Mouse (Mus musculus): ENCODE results near the gene Exosc2. TPM values are rescaled to one million over a fixed set of nuclear protein-coding genes. Genes with fewer than 3 reads are reported as not detected.

Exosc2 gene
- total RNA-seq (2021) = 1 to 10 TPM; 6.8 to 7.2 TPM
- long read RNA-seq, experiment 1, transcript Exosc2-201 (9 exons, 1,686 nt) = major isoform, 6 of 6 reads
- long read RNA-seq, experiment 1, partial matches to known transcripts = 0 of 6 reads
- long read RNA-seq, experiment 1, other reads (novel, unspliced or antisense) = 0 of 6 reads
- long read RNA-seq, experiment 2, transcript Exosc2-201 (9 exons, 1,686 nt) = major isoform, 17 of 18 reads
- long read RNA-seq, experiment 2, partial matches to known transcripts = 1 of 18 reads
- long read RNA-seq, experiment 2, other reads (novel, unspliced or antisense) = 0 of 18 reads

GRCm38 (mm10) chr2:31670551-31671035 is at the start of gene Exosc2:
TSS of gene Exosc2 (plus strand) at chr2:31670715.
- DNase-seq (ENCODE audit: low spot score) = peak; percentile 94

GRCm38 (mm10) chr2:31633531-31633930 is 37.0 kb upstream of the Exosc2 start:
- no peak for DNase-seq (ENCODE audit: low spot score)

- no peak for DNase-seq (ENCODE audit: low spot score)
Measured at GRCm38 (mm10) chr2:31635281-31636137, 35.0 kb upstream of the Exosc2 start.

DNA sequence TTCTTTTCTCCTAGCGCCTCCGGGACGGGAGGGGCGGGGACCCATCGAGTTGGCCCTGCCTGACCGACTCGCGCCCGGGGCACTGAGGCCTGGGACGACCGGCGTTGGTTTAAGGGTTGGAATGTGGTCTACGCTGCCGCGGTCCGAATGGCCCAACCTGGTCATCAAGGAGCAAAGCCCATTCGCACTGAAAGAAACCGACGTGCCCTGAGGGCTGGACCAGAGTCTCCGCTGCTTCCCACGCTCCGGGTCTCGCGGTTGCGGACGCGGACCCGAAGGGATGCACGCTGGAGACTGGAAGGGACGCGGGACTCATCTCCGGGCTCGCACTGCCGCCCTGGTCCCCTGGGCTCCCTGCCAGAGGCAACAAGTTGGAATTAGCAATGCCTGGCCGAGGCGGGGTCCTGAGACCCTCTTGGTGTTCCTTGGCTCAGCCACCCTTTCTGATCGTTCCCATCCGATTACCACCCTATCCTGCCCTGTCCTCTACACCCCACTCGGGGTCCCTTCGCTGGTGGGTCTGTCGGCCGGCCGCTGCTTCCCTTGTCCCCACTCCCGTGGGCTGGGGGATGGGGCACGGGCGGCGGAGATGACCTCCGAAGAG is 34.3 kb upstream of the Exosc2 start:
- DNase-seq (ENCODE audit: low spot score) = no peak

- DNase-seq (ENCODE audit: low spot score) = no peak
Measured at GRCm38 (mm10) chr2:31636742-31637141, 33.8 kb upstream of the Exosc2 start.

GRCm38 (mm10) chr2:31637311-31637710 is 33.2 kb upstream of the Exosc2 start:
- no peak for DNase-seq (ENCODE audit: low spot score)

DNA sequence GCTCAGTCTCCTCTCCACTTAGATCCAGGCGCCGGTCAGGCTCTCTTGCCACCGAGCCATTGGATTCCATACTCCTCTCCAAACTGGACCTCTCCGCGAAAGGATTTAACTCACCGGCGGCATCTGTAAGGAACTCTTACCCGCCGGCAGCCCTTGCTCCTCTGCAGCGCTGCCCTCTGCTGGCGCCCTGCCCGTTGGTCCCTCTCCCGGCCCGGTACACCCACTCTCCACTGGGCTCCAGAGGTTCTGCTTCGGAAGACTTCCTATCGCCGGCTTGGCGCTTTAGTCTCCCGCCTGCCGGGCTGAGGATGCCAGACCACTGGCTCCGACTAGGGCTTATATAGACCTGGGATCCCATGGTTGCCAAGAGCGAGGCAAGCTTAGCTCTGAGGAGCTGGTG is 32.7 kb upstream of the Exosc2 start:
- no peak for DNase-seq (ENCODE audit: low spot score)

- no peak for DNase-seq (ENCODE audit: low spot score)
Measured at GRCm38 (mm10) chr2:31638581-31639465, 31.7 kb upstream of the Exosc2 start.

GRCm38 (mm10) chr2:31639466-31639760 is 31.1 kb upstream of the Exosc2 start:
- DNase-seq (ENCODE audit: low spot score) = no peak

DNA sequence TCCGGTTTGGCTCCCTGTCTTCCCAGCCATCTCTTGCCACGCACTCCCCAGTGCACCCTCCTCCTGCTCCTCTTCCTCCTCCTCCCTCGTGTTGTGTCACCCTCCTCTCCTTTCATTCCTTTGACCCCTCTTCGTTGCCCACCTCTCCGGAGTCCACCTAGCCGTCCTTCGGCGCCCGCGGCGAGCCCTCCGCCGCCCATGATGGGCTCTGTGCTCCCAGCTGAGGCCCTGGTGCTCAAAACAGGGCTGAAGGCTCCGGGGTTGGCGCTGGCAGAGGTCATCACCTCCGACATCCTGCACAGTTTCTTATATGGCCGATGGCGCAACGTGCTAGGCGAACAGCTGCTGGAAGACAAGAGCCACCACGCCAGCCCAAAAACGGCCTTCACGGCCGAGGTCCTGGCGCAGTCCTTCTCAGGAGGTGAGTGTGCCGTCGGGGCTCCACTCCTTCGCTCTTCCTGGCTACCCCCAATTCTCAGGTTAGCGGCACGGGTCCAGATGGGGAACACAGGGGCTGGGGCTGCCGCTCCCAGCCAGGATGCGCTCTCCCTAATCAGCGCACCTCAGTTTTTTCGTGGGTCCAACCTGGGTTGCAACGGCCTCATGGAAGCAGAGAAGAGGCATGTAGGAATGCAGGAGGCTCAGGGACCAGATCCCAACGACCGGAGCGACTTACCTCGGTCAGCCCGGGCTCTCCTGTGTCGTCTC is 30.5 kb upstream of the Exosc2 start, which contains the start of gene Prdm12:
Gene Prdm12 (plus strand): TSS at position 137 of the 708 bp plus-strand sequence.
- DNase-seq (ENCODE audit: low spot score) = no peak

DNA sequence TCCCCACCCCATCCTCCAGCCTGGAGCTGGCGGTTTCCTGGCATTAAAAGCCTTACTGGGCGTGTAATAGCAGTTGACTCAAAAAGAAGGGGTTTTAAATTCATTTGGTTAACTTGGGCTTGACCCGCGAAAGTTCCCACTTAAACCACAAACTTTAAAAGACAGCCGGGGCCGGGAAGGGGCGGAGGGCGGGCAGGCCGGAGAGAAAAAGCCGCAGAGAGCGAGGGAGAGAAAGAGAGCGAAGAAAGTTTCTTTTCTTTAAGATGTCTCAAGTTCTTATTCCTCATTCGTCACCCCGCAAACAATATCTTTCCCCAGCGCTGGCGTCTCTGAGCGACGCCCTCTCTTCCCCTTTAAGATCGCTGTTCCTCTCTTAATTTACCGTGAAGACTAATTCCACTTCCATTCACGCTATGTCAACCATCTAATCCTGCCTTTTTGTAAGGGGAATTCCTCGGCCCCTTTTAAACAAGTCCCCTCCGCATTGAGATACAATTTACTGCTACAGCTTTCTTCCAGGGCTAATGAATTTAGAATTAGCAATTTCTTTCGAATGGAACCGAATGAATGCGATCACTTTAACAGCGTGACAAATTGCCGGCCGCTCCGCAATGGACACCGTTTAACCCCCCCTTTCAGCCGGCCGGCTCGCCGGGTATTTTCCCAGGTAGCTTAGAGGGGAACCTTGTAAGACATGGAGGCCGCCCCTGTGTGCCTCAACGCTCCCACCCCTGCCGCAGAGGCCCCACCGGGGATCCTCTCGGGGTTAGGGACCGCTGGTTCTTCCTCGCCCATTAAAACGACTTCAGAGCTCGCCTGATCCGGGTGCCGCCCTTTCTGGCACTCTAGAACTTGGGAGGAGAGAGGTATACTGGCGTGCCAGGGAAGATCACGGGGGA is 29.7 kb upstream of the Exosc2 start:
- no peak for DNase-seq (ENCODE audit: low spot score)

GRCm38 (mm10) chr2:31641508-31641830 is 29.0 kb upstream of the Exosc2 start:
- no peak for DNase-seq (ENCODE audit: low spot score)

DNA sequence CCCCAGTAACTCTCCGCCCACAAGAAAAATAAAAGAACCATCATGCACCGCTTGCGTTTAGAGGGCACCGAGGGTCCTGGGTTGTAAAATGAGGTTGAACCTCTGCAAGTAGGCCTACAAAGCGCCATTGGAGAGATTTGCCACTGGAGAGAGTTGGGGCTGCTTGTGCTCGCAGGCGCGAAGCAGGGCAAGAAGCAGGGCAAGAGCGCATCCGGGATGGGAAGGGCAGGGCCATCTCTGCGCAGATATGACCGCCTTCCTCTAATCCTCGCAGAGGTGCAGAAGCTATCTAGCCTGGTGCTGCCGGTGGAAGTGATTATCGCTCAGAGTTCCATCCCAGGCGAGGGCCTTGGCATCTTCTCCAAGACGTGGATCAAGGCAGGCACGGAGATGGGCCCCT is 28.6 kb upstream of the Exosc2 start:
- no peak for DNase-seq (ENCODE audit: low spot score)

DNA sequence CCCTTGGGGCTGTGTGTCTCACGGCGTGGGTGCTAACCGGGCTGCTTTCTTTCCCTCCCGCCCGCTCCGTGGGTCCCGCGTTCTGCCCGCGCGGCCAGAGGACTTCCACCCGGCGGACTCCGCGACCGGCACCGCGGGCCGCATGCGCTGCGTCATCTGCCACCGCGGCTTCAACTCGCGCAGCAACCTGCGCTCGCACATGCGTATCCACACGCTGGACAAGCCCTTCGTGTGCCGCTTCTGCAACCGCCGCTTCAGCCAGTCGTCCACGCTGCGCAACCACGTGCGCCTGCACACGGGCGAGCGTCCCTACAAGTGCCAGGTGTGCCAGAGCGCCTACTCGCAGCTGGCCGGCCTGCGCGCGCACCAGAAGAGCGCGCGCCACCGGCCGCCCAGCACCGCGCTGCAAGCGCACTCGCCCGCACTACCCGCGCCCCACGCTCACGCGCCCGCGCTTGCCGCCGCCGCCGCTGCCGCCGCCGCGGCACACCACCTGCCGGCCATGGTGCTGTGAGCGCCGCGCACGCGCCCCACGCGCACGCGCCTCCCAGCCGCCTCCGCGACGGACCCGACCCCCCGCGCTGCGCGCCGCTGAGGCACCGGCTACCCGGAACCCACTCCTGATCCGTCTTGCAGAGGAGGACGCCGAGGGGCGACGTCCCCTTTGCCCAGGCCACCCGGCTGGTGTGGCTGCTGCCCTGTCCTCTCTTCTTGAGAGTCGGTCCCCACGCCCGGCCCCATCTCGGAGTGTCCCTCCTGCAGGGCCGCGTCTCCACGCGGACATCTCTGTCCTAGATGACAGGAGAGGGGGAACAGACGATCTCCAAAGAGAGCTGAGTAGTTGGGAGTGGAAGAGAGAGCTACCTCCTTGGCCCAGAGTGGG is 16.3 kb upstream of the Exosc2 start:
- no peak for DNase-seq (ENCODE audit: low spot score)

DNA sequence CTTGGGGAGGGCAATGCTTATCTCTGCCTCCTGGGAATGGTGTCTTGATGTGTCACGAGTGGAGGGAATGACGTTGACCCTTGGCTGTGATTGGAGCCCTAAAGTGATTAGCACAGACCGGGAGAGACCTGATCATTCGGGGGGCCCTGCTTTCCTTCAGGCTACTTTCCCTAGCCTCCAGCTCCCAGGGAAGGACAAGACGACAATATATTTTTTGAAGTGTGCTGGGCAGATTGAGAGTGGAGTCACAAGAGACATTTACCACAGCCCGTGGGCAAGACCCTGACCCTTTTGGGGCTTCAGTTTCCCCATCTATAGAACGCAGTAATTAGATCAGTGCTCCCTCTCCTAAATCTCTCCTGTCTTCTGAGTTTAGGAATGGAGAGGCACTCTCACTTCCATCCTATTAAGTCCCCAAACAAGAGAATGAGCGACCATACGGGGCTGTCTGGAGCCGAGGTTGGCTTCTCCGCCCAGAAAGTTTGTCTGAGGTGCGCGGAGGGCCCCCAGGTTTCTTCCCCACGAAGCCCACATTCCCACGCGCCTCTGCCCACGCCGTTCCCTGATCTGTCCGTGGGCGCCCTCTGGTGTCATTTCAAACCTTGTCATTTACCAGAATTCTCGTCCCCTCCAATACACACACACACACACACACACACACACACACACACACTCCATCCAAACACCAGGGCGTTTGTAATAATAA is 15.5 kb upstream of the Exosc2 start:
- DNase-seq (ENCODE audit: low spot score) = peak; percentile 42

GRCm38 (mm10) chr2:31656374-31656773 is 14.1 kb upstream of the Exosc2 start:
- no peak for DNase-seq (ENCODE audit: low spot score)

DNA sequence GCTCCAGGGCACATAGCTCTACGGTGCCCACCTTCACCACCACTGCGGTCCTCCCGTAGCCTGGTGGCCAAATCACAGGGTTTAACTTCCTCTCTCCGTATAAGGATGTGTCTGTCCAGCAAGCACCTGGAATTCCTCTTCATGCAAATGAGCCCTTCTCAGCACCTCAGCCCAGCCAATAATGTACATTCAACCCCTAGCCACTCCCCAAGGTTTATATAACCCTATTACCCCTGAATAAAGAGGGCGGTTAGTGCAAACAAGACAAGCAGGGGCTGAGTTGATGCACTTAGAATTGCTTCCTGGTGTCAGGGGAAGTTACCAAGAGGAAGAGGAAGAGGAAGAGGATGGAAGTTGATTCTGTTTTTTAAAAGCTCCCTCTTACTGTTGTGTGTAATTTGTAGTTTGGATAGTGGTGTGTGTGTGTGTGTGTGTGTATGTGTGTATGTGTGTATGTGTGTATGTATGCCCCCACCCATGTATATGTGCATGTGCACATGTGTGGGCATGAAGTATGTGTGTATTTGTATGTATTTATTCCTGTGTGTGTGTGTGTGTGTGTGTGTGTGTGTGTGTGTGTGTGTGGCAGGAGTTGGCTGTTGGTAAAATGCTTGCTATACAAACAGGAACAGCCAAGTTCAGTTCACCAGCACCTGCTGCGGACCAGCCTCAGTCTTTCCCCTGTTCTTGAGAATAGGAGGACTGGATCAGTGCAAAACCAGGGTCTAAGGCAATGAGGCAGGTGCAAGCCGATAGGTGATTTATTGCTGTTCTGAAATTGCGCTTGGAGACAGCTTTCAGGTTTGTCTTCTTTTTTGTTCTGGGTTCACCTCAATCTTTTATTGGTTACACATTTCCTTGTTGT is 7.3 kb upstream of the Exosc2 start:
- no peak for DNase-seq (ENCODE audit: low spot score)
